Mouse (Mus musculus) MN1 (cell line): ENCODE measurements around the gene Rerg.

Experiments
- DNase-seq: peaks from one replicate; pipeline ENCODE4 v3.0.0-alpha.2; 2016; ENCODE audit warnings: low spot score

Gene Rerg

GRCm38 (mm10) chr6:137011187-137011586 is 159.1 kb downstream of the Rerg start:
- DNase-seq: no peak
